Mouse (Mus musculus) megakaryocyte-erythroid progenitor cell, adult 5-6 weeks (primary cell): ENCODE measurements at regions not wholly inside any gene's neighbourhood (a gene's known extent, or its start where the extent isn't known, plus 50 kb on each side); places are given as distances from the start of the nearest gene placed in this dataset.

Source experiments
- ATAC-seq: replicated peaks from 2 replicates; pipeline ENCODE4 v1.8.0; 2016; ENCODE audit warnings: mild to moderate bottlenecking, inconsistent platforms; ENCODE audit not compliant: severe bottlenecking, poor library complexity, low FRiP score, low TSS enrichment

DNA sequence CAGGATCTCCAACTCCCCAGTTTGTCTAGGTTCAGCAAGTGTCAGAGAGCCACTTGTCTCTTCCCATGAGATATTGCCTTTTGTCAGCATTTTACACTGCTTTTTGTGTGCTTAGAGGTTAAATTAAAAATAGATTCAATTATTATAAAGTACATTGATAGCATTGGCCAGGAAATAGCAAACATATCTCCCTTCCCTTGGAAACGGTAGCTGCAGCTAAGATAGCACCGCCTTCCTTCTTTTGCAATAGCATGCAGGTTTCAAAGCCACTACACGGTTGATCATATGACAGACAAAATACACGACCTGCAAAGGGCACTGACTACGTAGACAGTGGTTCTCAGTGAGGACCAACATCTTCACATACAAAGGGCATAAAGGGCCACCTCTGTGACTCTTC, 59.1 kb upstream of the Cnksr3 start:
- ATAC-seq, result no peak

GRCm38 (mm10) chr10:7268386-7269033, 56.5 kb upstream of the Cnksr3 start:
- no peak for ATAC-seq

GRCm38 (mm10) chr10:7267903-7268302, 55.9 kb upstream of the Cnksr3 start:
- ATAC-seq, result no peak

GRCm38 (mm10) chr10:7267106-7267505, 55.1 kb upstream of the Cnksr3 start:
- ATAC-seq, result no peak

DNA sequence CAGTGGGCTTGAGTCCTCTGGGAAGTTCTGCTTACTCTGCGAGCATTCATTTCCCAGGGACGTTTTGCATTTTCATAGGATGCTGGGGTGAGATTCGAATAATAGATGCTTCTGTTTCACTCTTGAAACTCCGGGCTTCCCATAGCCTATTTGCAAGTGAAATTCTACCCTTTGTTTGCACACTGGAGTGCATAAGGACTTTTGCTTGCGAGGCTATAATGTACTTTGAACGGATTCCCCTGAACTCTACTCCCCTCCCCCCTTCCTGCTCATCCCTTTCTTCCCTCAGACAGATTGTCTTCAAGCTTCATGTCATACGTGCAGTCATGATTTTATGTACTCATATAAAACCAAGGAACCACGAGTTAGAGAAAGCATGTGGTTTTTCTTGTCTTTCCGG, 53.4 kb upstream of the Cnksr3 start:
- no peak for ATAC-seq

GRCm38 (mm10) chr10:7264721-7265120, 52.7 kb upstream of the Cnksr3 start:
- no peak for ATAC-seq
